Mouse (Mus musculus) right cerebral cortex, adult 18-20 months (tissue): ENCODE measurements around the gene Nptx1.
A peak's percentile ranks its signal among the peaks of the same experiment; 100 is the strongest.

Source experiments
- DNase-seq: peaks from one replicate; pipeline ENCODE4 v3.0.0; 2022; ENCODE audit warnings: mixed read lengths

The Nptx1 gene

GRCm38 (mm10) chr11:119547183-119547921 is at the start of gene Nptx1:
Gene Nptx1, minus strand, starts transcription at chr11:119547753.
- peak; percentile 81 for DNase-seq

- no peak for DNase-seq
Measured at GRCm38 (mm10) chr11:119593966-119594365, 46.4 kb upstream of the Nptx1 start.

- DNase-seq = no peak
Measured at GRCm38 (mm10) chr11:119589242-119589641, 41.7 kb upstream of the Nptx1 start.

- DNase-seq = no peak
Measured at GRCm38 (mm10) chr11:119587112-119587511, 39.6 kb upstream of the Nptx1 start.

- no peak for DNase-seq
Measured at GRCm38 (mm10) chr11:119586511-119586910, 39.0 kb upstream of the Nptx1 start.

GRCm38 (mm10) chr11:119577721-119578120 is 30.2 kb upstream of the Nptx1 start:
- no peak for DNase-seq

GRCm38 (mm10) chr11:119576855-119577254 is 29.3 kb upstream of the Nptx1 start:
- DNase-seq = no peak

GRCm38 (mm10) chr11:119572316-119573010 is 24.9 kb upstream of the Nptx1 start:
- DNase-seq = no peak

- DNase-seq = no peak
Measured at GRCm38 (mm10) chr11:119566188-119566587, 18.6 kb upstream of the Nptx1 start.

- peak; percentile 77 for DNase-seq
Measured at GRCm38 (mm10) chr11:119565684-119566083, 18.1 kb upstream of the Nptx1 start.

GRCm38 (mm10) chr11:119565021-119565420 is 17.5 kb upstream of the Nptx1 start:
- DNase-seq = no peak

- no peak for DNase-seq
Measured at GRCm38 (mm10) chr11:119564383-119564782, 16.8 kb upstream of the Nptx1 start.

GRCm38 (mm10) chr11:119563166-119563565 is 15.6 kb upstream of the Nptx1 start:
- no peak for DNase-seq

GRCm38 (mm10) chr11:119562286-119562685 is 14.7 kb upstream of the Nptx1 start:
- no peak for DNase-seq

- no peak for DNase-seq
Measured at GRCm38 (mm10) chr11:119558870-119559610, 11.5 kb upstream of the Nptx1 start.

- no peak for DNase-seq
Measured at GRCm38 (mm10) chr11:119557940-119558869, 10.7 kb upstream of the Nptx1 start.

GRCm38 (mm10) chr11:119555170-119555569 is 7.6 kb upstream of the Nptx1 start:
- DNase-seq = no peak

- no peak for DNase-seq
Measured at GRCm38 (mm10) chr11:119554706-119555105, 7.2 kb upstream of the Nptx1 start.

GRCm38 (mm10) chr11:119552902-119553802 is 5.6 kb upstream of the Nptx1 start:
- no peak for DNase-seq

- DNase-seq = no peak
Measured at GRCm38 (mm10) chr11:119552301-119552700, 4.7 kb upstream of the Nptx1 start.

- no peak for DNase-seq
Measured at GRCm38 (mm10) chr11:119551468-119551867, 3.9 kb upstream of the Nptx1 start.
